Mouse (Mus musculus) mesoderm, embryonic 11.5 days (tissue): ENCODE data around the gene Ldlr.
A peak's percentile ranks its signal among the peaks of the same experiment; 100 is the strongest.
"Not testable (repeated sequence)": the region's sequence is repeated elsewhere in the genome, so short reads cannot be mapped to it uniquely, and the experiment has no call there.

ENCODE experiments used
- DNase-seq: peaks from one replicate; pipeline ENCODE4 v3.0.0-alpha.2; 2012; ENCODE audit warnings: low read depth, low spot score

The Ldlr gene

DNA sequence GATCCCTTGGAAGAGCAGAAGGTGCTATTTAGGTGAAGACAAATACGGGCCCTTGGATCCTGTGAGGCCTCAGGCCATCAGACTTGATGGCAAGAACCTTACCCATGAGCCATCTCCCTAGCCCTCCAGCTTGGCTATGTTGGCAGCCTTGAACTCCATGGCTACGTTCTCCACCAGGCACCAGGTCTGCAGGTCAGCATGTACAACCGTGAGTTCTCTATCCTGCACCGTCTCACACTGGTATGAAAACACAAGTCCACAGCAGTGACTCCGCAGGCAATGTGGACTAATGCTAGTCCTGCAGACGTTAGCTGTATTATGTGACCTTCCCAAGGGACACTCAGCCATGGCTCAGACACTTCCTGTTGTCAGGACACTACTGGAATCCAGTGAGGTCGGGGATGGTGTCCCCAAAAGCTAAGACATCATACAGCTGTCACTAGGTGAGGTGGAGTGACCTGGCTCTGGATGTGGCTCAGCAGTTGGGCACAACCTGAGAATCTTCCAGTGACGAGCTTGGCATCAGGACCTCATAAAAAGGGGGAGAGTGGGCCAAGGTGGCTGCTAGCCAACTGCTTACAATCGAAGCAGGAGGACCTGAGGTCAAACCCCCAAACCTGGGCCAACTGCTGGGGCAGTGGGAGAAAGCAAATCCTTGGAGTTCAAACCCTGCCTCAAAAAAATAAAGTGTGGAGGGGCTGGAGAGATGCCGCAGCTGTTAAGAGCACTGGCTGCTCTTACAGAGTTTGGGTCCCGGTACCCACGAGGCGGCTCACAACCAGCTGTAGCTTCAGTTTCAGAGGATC lies 31.4 kb downstream of the Ldlr start:
- no peak for DNase-seq

DNA sequence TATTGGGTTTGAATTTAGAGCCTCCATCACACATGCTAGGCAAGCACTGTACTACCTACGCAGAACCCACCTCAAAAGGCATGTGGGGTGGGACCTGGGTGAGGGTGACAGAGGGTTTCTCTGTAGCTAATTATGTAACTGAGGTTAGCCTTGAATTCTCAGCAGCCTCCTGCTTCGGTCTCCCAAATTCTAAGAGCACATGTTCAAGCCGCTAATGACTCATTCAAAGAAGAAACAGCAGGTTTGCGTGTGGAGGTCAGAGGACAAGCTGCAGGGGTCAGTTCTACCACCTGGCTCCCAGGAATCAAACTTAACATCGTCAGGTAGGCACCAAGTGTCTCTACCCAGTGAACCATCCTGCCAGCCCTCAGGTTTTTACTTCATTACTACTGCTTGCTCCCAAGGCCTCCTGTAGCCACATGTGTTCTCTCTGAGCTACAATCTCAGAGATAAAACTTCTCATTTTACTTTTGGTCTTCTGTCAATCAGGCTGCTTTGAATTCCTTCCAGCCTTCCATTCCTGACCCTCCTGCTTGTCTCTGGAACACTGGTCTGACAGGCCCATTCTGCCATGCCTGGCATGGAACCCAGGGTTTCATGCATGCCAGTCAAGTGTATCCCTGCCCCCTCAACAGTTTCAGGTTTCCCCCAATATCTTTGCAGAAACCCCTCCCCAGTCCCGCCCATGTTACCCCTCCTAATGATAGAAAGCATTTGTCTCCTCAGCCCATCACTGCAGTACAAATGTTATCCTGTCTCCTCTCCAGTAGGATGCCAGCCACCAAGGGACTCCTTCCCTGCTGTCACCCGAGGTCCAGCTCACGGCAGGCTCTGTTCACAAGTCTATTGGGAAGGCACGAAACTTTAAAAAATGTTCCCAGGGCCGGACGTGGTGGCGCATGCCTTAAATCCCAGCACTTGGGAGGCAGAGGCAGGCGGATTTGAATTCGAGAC lies 35.6 kb downstream of the Ldlr start:
- DNase-seq: no peak

DNA sequence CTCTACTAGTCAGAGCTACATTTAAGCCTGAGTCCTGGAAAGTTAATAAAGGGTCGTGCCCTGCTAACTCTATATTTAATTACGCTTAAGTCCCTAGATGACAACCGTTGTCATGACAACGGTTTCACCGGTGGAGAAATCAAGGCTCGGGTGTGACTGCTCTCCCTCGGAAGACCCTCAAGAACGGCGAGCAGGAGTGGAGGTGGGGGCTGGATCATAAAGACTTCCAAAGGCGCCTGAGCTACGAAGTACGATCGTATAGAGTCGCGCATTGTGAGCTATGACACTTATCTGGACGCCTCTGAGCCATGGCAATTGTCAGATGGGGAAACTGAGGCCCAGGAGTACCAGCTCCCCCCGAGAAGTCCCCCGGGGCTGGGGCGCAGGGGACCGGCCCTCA lies 36.4 kb downstream of the Ldlr start:
- DNase-seq: peak; percentile 38

DNA sequence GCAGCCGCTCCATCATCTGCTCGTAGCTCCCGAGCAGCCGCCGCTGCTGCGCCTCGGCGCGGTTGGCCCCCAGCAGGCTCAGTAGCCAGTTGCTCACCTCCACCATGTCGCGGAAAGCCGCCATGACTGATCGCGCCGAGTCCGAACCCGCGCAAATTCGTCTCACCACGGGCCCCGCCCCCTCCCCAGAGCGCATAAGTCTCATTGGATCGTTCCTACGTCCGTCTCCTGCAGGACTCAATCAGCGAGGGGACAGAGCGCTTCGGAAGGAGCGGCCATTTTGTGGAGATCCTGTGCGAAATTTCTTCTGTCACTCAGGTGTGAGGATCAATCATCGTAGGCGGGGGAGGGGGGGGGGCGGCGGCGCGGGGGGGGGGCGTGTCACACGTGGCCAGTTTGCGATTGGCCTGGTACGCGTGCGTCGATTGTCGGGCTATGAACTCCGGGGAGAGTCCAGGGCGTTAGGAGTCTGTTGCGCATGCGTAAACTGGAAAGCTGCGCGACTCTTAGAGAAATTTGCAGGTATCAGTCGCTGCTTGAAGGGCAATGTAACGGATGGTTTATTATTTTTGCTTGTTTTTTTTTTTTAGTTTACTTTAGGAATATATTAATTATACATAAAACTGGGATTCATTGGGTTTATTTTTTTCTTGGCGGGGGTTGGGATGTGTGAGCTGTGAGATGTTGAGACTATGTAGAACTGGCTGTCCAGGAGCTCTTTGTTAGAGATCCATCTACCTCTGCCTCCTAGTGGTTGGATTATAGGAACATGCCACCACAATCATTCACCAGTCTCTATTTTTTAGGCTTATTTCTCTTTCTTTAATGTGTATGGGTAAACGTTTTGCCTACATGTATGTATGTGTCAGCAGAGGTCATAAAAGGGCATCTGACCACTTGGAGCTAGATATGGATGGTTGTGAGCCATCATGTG lies 37.1 kb downstream of the Ldlr start, which contains the start of gene Spc24:
TSS of gene Spc24 (minus strand) at position 149 of the 934 bp plus-strand sequence.
- DNase-seq: peak; percentile 99

DNA sequence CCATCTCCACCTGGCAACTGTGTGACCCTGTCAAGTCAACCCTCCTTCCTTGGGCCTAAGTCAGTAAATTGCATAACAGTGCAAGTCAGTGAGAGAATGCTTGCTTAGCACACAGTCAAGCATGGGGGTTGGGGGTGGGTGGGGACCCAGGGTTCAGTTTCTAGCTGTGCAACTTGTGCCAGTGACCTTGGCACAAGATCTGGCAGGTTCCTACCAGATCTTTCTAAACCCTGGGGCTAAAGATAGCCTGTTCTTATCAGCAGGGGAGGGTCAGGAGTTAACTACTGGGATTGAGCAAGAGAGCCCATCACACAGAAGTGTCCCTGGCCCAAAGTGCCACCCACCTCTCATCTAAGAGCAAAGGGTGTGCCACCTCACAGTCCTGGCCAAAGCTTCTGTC lies 38.9 kb downstream of the Ldlr start:
- DNase-seq: no peak

DNA sequence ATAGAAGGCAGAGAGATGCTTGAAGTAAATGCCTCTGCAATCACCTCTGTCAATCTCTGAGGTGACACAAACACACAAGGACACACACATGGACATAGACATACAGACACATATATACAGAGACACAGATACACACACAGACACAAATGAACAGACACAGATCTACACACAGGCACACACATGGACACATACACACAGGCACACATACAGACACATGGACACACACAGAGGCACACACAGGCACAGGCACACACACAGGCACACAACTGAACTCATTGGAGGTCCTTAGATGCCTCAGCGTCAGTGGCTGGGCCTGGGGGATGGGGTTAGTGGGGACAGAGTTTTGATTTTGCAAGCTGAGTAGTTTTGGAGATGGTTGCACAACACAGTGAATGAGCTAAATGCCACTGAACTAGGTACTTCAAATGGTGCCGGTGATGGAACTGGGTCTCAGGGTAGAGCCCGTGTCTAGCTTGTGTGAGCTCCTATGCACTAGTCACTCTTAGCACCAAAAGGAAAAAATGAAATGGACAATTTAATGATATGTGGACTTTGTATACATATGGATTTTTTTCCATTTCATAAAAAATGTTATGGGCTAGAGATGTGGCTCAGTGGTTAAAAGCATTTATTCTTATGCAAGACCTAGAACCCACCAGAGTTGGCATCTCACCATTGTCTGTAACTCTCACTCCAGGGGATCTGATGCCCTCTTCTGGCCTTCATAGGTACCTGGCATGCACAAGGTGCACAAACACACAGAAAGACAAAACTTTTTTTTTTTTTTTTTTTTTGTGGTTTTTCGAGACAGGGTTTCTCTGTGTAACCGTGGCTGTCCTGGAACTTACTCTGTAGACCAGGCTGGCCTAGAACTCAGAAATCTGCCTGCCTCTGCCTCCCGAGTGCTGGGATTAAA lies 41.1 kb downstream of the Ldlr start:
- no peak for DNase-seq

DNA sequence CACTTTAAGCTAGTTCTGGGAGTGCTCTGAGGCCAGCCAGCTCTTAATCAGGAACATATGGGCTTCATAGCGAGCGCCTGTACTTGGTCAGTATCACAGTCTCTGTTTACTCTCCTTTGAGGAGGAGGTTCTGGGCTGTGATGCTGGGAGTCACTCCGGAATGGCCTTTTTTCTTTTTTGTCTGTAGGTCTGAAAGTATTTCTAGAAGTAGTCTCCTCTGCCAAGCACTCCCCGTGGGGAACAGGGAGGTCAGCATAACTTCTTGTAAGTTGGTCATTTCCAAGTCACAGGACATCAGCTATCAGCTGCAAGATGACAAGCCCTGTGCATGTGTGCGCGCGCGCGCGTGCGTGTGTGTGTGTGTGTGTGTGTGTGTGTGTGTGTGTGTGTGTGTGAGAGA lies 44.6 kb downstream of the Ldlr start:
- peak; percentile 48 for DNase-seq

DNA sequence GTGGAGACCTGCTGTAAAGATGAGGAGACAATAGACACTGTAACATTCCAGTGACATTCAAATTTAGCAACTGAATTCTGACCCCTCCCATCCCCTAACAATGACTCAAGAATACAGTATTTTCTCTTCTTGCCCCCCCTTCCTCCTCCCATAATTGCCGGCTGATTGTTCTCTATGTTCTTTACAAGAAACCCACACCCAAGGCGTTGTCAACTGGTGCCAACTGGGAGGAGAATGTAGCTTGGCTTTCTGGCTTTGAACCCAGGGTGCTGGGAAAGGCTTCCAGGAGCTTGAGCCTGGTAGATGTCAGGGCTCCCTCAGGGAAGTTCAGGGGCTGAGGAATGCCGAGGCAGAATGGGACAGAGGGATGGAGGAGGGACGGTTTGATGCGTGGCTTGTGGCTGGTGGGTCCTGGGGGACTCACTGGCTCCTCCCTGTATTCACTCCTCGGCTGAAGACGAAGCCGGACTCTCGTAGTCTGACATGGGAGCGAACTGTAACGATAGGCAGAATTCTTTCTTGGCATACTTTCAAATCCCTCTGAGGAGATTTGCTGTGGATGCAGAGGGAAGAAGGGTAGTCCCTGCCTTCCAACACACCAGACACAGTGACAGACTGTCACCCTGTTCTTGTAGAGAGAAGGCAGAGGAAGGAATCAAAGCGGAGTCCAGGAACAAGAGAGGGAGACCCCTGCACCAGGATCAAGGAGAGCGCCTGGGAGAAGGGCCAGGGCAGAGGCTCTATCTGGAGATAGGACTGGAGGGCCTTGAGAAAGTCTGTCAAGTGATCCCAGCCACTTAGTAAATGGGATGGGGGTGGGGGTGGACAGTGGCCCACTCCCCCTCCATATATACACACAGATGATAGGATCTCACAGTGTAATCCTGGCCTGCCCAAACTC lies 45.5 kb downstream of the Ldlr start:
- DNase-seq: no peak

DNA sequence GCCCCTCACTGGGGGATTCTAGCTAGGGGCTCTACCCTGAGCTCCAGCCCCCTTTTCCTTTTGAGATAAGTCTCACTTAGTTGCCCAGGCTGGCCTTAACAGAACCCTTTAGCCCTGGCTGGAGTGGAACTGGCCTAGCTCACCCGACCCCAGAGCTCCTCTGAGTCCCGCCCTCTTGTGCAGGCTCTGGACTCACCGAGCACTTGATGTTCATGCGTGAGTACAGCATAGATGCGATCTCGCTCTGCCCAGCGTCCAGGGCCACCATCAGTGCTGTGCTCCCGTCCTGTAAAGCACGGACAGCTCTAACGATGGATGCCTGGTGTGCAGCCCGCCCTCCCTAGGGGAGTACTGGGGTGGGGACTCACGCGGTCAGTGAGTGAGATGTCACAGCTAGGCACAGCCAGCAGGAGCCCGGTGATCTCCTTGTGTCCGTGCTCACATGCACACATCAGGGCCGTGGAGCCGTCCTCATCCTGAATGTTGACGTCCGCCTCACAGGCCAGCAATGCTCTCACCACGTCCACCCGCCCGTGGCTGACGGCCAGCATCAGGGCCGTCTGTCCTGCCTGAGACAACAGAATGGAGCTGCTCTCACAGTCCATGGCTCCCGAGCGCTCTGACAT lies 46.4 kb downstream of the Ldlr start:
- no peak for DNase-seq

DNA sequence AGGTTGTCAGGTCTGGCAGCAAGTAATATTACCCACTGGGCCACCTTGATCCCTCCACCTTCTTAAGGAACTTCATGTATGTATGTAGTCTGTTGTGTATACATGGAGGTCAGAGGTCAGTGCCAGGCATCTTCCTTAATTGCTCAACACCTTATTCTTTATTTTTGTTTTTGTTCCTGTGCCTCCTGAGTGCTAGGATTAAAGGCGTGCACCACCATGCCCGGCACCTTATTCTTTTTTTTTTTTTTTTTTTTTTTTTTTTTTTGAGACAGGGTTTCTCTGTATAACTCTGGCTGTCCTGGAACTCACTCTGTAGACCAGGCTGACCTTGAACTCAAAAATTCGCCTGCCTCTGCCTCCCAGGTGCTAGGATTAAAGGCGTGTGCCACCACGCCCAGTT lies 50.1 kb downstream of the Ldlr start:
- DNase-seq: not testable (repeated sequence)

DNA sequence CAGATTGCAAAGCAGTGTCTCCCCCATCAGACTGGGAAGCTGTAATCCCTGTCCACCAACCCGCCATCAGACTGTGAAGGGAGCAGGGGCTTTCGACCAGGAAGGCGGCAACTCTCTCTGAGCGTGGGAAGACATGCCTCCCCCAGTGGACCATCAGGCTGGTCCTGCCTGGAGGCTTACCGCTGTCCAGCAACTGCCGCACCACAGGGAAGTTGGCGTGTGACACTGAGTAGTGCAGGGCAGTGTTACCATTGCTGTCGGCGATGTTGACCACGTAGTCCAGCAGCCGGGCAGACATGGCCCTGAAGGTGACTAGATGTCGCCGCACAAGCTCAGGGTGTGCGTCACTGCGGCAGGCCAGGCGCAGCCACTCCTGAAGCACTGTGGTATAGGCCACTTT lies 51.1 kb downstream of the Ldlr start:
- DNase-seq: no peak

DNA sequence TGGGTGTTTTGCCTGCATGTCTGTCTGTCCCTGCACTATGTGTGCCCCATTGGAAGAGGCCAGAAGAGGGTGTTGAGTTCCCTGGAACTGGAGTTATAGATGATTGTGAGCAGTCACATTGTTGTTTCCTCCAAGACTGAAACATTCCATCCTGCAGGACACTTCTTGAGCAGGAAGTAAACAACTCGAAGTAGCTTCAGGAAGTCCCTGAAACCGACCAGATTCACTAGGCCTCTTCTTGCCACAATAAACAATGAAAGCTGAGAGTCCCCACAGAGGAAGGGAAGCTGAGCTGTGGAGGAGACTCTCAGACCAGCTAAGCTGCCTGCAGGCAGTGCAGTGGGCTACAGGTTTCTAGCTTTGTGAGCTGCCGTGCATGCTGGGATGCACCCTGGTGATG lies 54.4 kb downstream of the Ldlr start:
- no peak for DNase-seq

DNA sequence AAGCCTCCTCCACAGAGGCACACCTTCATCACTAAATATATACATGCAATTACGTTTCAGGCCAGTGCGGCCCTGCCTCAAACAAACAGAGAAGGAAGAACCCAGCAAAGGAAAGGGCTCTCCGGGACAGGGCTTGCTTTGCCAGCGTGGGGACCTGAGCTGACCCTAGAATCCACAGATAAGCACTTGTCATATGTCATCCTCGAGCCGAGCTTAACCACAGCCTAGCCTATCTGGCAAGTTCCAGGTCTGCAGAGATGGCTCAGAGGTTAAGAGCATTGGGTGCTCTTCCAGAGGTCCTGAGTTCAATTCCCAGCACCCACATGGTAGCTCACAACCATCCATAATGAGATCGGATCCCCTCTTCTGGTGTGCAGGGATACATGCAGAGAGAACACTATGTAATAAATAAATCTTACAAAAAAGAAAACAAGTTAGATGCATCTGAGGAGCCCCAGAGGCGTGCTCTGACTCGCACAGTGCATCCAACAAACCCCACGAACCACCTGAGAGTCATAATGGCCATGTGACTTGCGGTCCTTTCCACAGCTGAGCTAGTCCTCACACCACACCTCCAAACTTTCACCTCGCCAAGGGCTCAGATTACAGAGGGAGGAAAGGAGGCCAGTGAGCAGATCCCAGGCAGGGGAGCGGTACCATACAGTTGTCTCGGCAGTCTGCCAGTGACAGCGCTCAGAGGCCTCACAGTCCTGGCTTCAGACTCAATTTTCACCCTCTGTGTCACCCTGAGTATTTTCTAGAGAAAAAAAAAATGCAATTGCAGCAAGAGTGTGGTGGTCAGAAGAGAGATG lies 58.6 kb downstream of the Ldlr start:
- no peak for DNase-seq

DNA sequence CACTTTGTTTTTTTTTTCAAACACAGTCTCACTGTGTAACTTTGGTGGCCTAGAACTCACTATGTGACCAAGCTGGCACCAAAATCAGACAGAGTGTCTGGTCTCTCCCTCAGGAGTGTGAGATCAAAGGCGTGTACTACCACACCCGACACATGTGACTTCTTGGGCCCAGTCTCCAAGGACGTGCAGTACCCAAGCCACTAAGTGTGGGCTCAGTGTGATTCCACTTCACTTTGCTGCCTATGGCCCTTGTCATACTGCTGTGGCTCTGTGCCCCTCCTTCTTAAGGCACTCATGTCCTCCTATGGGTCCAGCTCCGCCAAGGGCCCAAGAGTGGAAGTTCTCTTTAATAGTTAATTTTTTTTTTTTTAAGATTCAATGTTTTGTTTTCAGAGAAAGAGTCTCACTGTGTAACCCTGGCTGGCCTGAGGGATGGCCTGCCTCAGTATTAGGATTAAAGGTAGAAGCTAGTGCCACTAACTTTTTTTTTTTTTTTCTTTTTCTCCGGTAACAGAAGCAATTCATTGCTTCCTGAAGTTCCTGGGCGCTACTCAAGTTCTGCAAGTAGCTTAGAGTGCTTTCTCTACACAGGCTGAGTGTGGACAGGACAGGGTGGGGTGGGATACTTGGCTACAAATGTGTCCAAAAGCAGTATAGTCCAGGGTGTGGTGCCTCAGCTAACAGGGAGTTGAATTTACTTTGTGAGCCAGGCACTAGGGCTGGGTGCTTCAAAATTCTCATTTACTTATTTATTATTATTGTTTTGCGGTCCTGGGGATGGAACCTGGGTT lies 61.4 kb downstream of the Ldlr start:
- DNase-seq: no peak

DNA sequence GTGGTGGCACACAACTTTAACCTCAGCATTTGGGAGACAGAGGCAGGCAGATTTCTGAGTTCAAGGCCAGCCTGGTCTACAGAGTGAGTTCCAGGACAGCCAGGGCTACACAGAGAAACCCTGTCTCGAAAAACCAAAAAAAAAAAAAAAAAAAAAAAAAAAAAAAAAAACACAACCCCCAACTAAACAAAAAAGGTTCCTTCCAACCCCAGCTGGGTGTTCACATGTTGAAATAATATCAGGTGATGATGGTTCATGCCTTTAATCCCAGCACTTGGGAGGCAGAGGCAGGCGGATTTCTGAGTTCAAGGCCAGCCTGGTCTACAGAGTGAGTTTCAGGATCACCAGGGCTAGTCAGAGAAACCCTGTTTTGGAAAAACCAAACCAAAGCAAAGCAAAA lies 63.0 kb downstream of the Ldlr start:
- not testable (repeated sequence) for DNase-seq

DNA sequence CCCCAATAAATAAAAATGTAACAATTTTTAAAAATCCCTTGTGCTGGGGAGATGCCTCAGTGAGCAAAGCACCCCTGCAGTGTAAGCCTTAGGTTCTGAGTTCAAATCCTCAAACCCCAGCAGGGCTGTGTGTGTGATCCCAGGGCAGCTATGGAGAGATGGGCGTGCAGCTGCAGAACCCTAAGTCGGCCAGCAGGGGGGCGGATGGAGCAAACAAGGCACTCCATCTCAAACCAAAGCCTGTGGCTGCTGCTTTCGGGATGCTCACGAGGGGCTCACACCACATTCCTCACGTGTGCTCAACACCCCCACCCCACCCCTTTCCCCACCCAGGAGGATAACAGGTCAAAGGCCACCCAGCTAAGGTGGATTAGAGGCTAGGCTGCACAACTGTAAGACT lies 63.6 kb downstream of the Ldlr start:
- DNase-seq: peak; percentile 69

DNA sequence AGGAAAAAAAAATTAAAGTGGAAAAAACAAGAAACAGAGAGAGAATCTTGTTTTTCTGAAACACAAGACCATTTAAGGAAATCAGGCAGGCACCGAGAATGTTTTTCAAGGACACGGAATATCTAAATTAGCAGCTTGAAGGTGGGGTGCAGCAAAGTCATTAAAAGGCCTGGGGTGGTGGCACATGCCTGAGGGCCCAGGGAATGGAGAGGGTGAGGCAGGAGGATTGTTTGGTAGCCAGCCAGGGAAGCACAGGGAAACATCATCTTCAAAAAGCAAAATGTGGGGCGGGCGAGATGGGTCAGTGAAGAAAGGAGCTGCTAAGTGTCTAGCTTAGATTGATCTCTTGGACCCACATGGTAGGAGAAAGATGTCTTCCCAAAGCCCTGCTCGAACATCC lies 64.4 kb downstream of the Ldlr start:
- no peak for DNase-seq
